Mouse (Mus musculus) small intestine, adult 2 months (tissue): ENCODE measurements at regions not wholly inside any gene's neighbourhood (a gene's known extent, or its start where the extent isn't known, plus 50 kb on each side); places are given as distances from the start of the nearest gene placed in this dataset.

Source experiments
- CTCF ChIP-seq: fragments of 200-500 bp; IDR thresholded peaks from 2 replicates; pipeline ENCODE4 v1.5.1; 2012; ENCODE audit warnings: low read depth, mild to moderate bottlenecking, control low read depth, inconsistent platforms, low read length, moderate library complexity, mixed read lengths; ENCODE audit not compliant: insufficient replicate concordance, insufficient read length; ENCODE audit errors: extremely low read depth
- POLR2A ChIP-seq: fragments of 200-500 bp; IDR thresholded peaks from 2 replicates; pipeline ENCODE4 v1.6.1; 2012; ENCODE audit warnings: low read depth, mild to moderate bottlenecking, control low read depth, inconsistent platforms, low read length, moderate library complexity

- no peak for TF ChIP-seq POLR2A
- no peak for TF ChIP-seq CTCF
Measured at GRCm38 (mm10) chr10:117532750-117533540, 96.4 kb upstream of the Cpm start.
